Mouse (Mus musculus): Measurements from ENCODE around the gene Arl13b. TPM values are rescaled to one million over a fixed set of nuclear protein-coding genes. Genes with fewer than 3 reads are reported as not detected.

The Arl13b gene
- polyA plus RNA-seq (2012; rRNA removed): 11.1 and 16.9 TPM in 2 replicates

GRCm38 (mm10) chr16:62846498-62847312 is at the start of gene Arl13b:
Gene Arl13b, minus strand, starts transcription at chr16:62847040.

GRCm38 (mm10) chr16:62854191-62855068 is 7.6 kb upstream of the Arl13b start, which contains the start of gene Pros1:
Gene Pros1, plus strand, starts transcription at chr16:62854307.

GRCm38 (mm10) chr16:62814491-62814890 is 32.3 kb downstream of the Arl13b start, which contains the start of gene Stx19:
Gene Stx19, plus strand, starts transcription at chr16:62814676.

GRCm38 (mm10) chr16:62786621-62787331 is 60.1 kb downstream of the Arl13b start, which contains the start of gene Nsun3:
Gene Nsun3, minus strand, starts transcription at chr16:62786818.

Other genes starting within 250 kb of the Arl13b start
- 7.8 and 7.9 TPM in 2 replicates for gene Nsun3, start 60.2 kb downstream of the Arl13b start, polyA plus RNA-seq (2012; rRNA removed)
- gene Stx19, start 32.4 kb downstream of the Arl13b start, polyA plus RNA-seq (2012; rRNA removed): 0.02 TPM in 1 of 2 replicates, not detected in the other
- 13.2 and 13.5 TPM in 2 replicates for gene Pros1, start 7.3 kb upstream of the Arl13b start, polyA plus RNA-seq (2012; rRNA removed)